Mouse (Mus musculus): Measurements from ENCODE around the gene Unc119b. TPM values are rescaled to one million over a fixed set of nuclear protein-coding genes. Genes with fewer than 3 reads are reported as not detected.
"Not testable (repeated sequence)": the region's sequence is repeated elsewhere in the genome, so short reads cannot be mapped to it uniquely, and the experiment has no call there.

The Unc119b gene
- polyA plus RNA-seq, 1 experiment from 2014 or later: 48.1 TPM

GRCm38 (mm10) chr5:115156401-115156800 is 21.6 kb upstream of the Unc119b start:
- no peaks in the 10 kb centered on the region for H3K9me3 ChIP-seq (replicated peaks)
- H3K27ac ChIP-seq: 0 out of 2 replicates have a peak overlapping the region, but pooled peaks have one; percentile 92
- peak overlapping the region; percentile 94 for H3K9ac ChIP-seq
- peak overlapping the region; percentile 81 for H3K4me2 ChIP-seq
- ATAC-seq (replicated peaks; ENCODE audit: low FRiP score): no peak
- peak overlapping the region; percentile 91 for H3K4me3 ChIP-seq (replicated peaks)
- H3K27me3 ChIP-seq: no peaks in the 10 kb centered on the region
- 47% methylated on average over 7 of the region's 7 CpGs for WGBS
- H3K36me3 ChIP-seq: peaks cover 14% of the 10 kb centered on the region; the same call in 1 of the 2 replicates
- H3K4me1 ChIP-seq: peaks cover 82% of the 10 kb centered on the region

GRCm38 (mm10) chr5:115155831-115156230 is 21.1 kb upstream of the Unc119b start:
- peak overlapping the region; percentile 28; the same call in 1 of the 2 replicates for H3K27ac ChIP-seq
- ATAC-seq (replicated peaks; ENCODE audit: low FRiP score): no peak
- H3K4me1 ChIP-seq: peaks cover 82% of the 10 kb centered on the region

DNA sequence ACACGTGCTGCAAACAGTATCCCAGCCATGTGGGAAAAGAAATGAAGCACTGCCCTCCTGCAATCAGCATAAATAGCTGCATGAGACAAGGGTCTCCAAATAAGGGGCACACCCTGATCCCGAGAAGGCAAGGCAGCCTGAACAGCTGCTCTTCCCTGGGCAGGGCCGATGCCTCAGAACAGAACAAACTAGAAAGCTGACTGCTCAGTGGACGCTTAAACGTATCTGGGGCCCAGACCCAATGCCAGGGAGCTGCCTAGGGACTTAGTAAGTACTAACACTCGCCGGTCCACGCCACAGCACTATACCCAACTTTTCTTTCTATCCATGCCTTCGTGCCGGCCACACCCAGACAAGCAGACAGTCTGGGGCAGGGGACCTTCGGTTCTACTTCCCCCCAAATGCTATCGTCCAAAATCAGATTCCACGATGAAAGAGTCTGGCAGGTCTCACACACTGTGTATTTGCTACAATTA is 20.4 kb upstream of the Unc119b start:
- H3K9ac ChIP-seq: peak overlapping the region; percentile 94
- no peaks in the 10 kb centered on the region for H3K27me3 ChIP-seq
- peak overlapping the region; percentile 81 for H3K4me2 ChIP-seq
- no peaks in the 10 kb centered on the region for H3K9me3 ChIP-seq (replicated peaks)
- no peak for ATAC-seq (replicated peaks; ENCODE audit: low FRiP score)
- peak overlapping the region; percentile 91 for H3K4me3 ChIP-seq (replicated peaks)
- peaks cover 22% of the 10 kb centered on the region for H3K36me3 ChIP-seq
- 0 out of 2 replicates have a peak overlapping the region, but pooled peaks have one; percentile 28 for H3K27ac ChIP-seq
- H3K4me1 ChIP-seq: peaks cover 83% of the 10 kb centered on the region
- WGBS: 58% methylated on average over 13 of the region's 13 CpGs

More at GRCm38 (mm10) chr5:115155831-115156230, 21.1 kb upstream of the Unc119b start:
- Histone ChIP-seq H3K4me3 (replicated peaks) (peak overlapping the region; percentile 91), H3K4me2 (peak overlapping the region; percentile 81), H3K27me3 (no peaks in the 10 kb centered on the region), H3K9me3 (replicated peaks) (no peaks in the 10 kb centered on the region), H3K9ac (peak overlapping the region; percentile 94), H3K36me3 (peaks cover 16% of the 10 kb centered on the region)
- WGBS: 36% methylated on average over 5 of the region's 5 CpGs

DNA sequence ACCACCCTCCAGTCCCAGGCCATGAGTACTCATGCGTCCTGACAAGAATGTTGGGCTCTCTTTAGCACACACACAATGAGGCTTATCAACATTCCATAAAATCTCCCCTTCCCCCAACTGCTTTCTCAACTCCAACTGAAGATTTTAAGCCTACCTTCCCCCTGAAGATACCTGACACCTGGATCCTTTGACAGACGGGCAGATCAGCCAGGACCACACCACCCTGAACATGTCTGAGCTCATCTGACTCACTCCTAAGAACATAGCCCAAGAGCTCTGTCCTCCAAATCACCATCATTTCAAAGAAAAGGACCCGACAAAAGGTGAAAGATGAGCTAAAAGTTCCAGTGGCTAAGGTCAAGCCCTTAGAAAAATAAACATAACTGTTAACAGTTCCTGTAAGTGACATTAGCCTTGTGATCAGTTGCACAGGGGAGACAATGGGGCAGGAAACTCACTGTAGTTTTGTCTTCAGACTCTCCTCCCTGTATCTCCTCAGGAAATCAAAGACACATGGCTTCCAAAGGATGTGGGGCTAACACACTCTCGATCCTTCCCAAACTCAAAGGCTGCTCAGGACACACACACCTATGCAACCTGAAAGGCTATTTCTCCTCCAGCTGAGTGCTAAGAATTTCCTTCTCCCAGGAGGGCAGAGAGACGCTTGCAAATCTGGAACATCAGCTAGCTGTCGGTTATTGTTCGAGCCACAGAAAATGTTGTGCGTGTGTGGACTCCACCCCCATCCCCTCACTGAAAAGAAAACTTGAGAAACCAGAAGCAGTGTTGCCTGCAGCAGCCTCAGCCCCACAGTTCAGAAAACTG is 17.6 kb upstream of the Unc119b start:
- Histone ChIP-seq H3K4me3 (replicated peaks) (peak overlapping the region; percentile 0; the same call in 1 of the 2 replicates), H3K27ac (peak overlapping the region; percentile 89), H3K36me3 (peaks cover 50% of the 10 kb centered on the region), H3K9ac (0 out of 2 replicates have a peak overlapping the region, but pooled peaks have one; percentile 11), H3K4me1 (peaks cover 85% of the 10 kb centered on the region), H3K27me3 (no peaks in the 10 kb centered on the region), H3K4me2 (peak overlapping the region; percentile 15), H3K9me3 (replicated peaks) (no peaks in the 10 kb centered on the region)
- WGBS: 17% methylated on average over 8 of the region's 8 CpGs
- ATAC-seq (replicated peaks; ENCODE audit: low FRiP score): no peak

DNA sequence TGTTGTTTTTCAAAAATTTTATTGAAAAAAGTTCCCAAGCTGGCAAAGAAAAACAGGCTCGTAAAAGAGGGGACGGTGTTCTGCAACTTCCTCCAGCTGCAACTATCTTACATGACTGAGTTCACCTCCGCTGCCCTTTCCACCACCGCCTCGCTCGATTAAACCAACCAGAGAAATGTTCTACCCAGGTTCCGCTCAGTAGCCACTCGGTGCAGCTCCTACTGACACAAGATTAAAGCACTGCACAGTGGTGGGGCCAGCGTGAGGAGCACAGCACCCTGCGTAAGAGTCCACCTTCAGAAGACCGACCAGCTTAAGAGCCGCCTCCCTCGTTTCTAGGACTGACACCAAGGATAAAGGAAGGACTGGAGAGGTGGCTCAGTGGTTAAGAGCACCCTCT is 16.7 kb upstream of the Unc119b start:
- H3K27me3 ChIP-seq: no peaks in the 10 kb centered on the region
- H3K9ac ChIP-seq: no peak overlapping the region
- H3K4me2 ChIP-seq: peak overlapping the region; percentile 15
- H3K4me3 ChIP-seq (replicated peaks): no peak overlapping the region
- H3K27ac ChIP-seq: peak overlapping the region; percentile 89
- no peaks in the 10 kb centered on the region for H3K9me3 ChIP-seq (replicated peaks)
- peak; percentile 74 for ATAC-seq (replicated peaks; ENCODE audit: low FRiP score)
- WGBS: 49% methylated on average over 13 of the region's 13 CpGs
- peaks cover 58% of the 10 kb centered on the region for H3K36me3 ChIP-seq
- peaks cover 82% of the 10 kb centered on the region for H3K4me1 ChIP-seq

DNA sequence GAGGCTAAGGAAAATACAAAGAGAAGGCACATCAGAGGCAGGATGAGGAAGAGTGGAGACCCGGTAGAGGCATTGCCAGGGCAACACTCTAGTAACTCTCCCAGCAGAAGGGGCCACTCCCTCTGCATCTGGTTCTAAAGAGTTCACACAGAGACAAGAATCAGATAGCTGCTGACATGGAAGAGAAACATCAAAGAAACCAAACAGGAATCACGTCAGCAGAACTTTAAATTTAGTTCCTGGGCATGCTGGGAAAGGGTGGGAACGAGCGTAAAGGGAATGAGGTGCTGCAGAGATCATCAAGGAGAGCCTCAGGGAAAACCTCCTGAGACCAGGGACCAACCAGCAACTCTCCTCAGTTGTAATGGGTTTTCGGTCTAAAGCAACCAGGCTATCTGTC is 16.2 kb upstream of the Unc119b start:
- Histone ChIP-seq H3K4me1 (peaks cover 82% of the 10 kb centered on the region), H3K9me3 (replicated peaks) (no peaks in the 10 kb centered on the region), H3K36me3 (peaks cover 63% of the 10 kb centered on the region), H3K4me2 (peak overlapping the region; percentile 15; the same call in 1 of the 2 replicates), H3K27me3 (no peaks in the 10 kb centered on the region), H3K27ac (peak overlapping the region; percentile 89), H3K4me3 (replicated peaks) (no peak overlapping the region), H3K9ac (no peak overlapping the region)
- WGBS: 36% methylated on average over 5 of the region's 5 CpGs
- no peak for ATAC-seq (replicated peaks; ENCODE audit: low FRiP score)

- Histone ChIP-seq H3K4me1 (peaks cover 82% of the 10 kb centered on the region), H3K9ac (no peak overlapping the region), H3K27me3 (no peaks in the 10 kb centered on the region), H3K4me3 (replicated peaks) (no peak overlapping the region), H3K27ac (0 out of 2 replicates have a peak overlapping the region, but pooled peaks have one; percentile 89), H3K9me3 (replicated peaks) (no peaks in the 10 kb centered on the region), H3K36me3 (peaks cover 73% of the 10 kb centered on the region), H3K4me2 (no peak overlapping the region)
- ATAC-seq (replicated peaks; ENCODE audit: low FRiP score): no peak
- WGBS: 89% methylated on average over 14 of the region's 14 CpGs
Measured at GRCm38 (mm10) chr5:115149675-115150459, 15.1 kb upstream of the Unc119b start.

DNA sequence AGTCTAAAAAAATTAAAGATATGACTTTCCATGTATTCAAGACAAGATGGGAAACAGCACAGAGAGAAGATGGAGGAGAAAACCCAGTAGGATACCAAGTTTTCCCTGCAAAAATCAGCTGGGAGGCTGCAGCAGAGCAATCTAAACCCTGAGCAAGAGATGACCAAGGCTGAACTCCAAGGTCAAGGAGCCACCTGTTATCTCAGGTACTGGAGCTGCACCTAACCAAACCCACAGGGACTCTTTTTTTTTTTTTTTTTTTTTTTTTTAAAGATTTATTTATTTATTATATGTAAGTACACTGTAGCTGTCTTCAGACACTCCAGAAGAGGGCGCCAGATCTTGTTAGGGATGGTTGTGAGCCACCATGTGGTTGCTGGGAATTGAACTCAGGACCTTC is 14.1 kb upstream of the Unc119b start:
- Histone ChIP-seq H3K36me3 (peaks cover 80% of the 10 kb centered on the region), H3K4me1 (peaks cover 81% of the 10 kb centered on the region)
- ATAC-seq (replicated peaks; ENCODE audit: low FRiP score): not testable (repeated sequence)

GRCm38 (mm10) chr5:115148378-115148777 is 13.6 kb upstream of the Unc119b start:
- H3K4me2 ChIP-seq: no peak overlapping the region
- WGBS: 90% methylated on average over 8 of the region's 8 CpGs
- ATAC-seq (replicated peaks; ENCODE audit: low FRiP score): no peak
- H3K4me1 ChIP-seq: peaks cover 79% of the 10 kb centered on the region
- H3K9me3 ChIP-seq (replicated peaks): no peaks in the 10 kb centered on the region
- H3K9ac ChIP-seq: no peak overlapping the region
- 0 out of 2 replicates have a peak overlapping the region, but pooled peaks have one; percentile 52 for H3K27ac ChIP-seq
- H3K27me3 ChIP-seq: no peaks in the 10 kb centered on the region
- H3K4me3 ChIP-seq (replicated peaks): no peak overlapping the region
- H3K36me3 ChIP-seq: peaks cover 80% of the 10 kb centered on the region

More for the DNA sequence above, 14.1 kb upstream of the Unc119b start:
- WGBS: no CpG with 5 or more reads among the region's 1 CpGs
- H3K4me3 ChIP-seq (replicated peaks); H3K9ac ChIP-seq; H3K9me3 ChIP-seq (replicated peaks); H3K27me3 ChIP-seq; H3K4me2 ChIP-seq; H3K27ac ChIP-seq: not testable (repeated sequence)

DNA sequence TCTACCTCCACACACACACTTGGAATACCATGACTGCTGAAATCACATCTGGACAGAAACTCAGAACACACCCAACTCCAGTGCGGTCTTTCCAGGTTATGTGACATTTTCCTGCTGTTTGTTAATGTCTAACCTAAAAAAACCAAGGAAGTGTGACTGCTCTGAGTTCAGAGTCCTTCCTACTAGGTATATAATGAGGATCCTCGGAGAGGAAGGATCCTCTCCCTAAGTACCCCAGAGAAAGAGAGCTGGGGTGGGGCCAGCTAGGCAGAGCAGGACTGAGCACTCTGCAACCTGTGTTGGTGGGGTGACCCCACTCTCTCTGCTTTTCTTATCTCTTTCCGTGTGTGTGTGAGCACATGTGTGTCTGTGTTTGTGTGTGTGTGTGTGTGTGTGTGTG is 12.6 kb upstream of the Unc119b start:
- no peak overlapping the region for H3K27ac ChIP-seq
- H3K4me1 ChIP-seq: peaks cover 69% of the 10 kb centered on the region
- no peak overlapping the region for H3K9ac ChIP-seq
- H3K36me3 ChIP-seq: peaks cover 83% of the 10 kb centered on the region
- no peaks in the 10 kb centered on the region for H3K9me3 ChIP-seq (replicated peaks)
- H3K4me3 ChIP-seq (replicated peaks): no peak overlapping the region
- H3K4me2 ChIP-seq: no peak overlapping the region
- H3K27me3 ChIP-seq: no peaks in the 10 kb centered on the region
- 71% methylated on average over 3 of the region's 3 CpGs for WGBS
- ATAC-seq (replicated peaks; ENCODE audit: low FRiP score): no peak

GRCm38 (mm10) chr5:115146747-115147130 is 12.0 kb upstream of the Unc119b start:
- Histone ChIP-seq H3K27ac (no peak overlapping the region), H3K4me3 (replicated peaks) (no peak overlapping the region), H3K27me3 (no peaks in the 10 kb centered on the region), H3K9me3 (replicated peaks) (no peaks in the 10 kb centered on the region), H3K9ac (no peak overlapping the region), H3K4me2 (no peak overlapping the region), H3K4me1 (peaks cover 63% of the 10 kb centered on the region), H3K36me3 (peaks cover 83% of the 10 kb centered on the region)
- no peak for ATAC-seq (replicated peaks; ENCODE audit: low FRiP score)
